Mouse (Mus musculus) heart, embryonic 13.5 days (tissue): ENCODE results near the gene Sdr9c7. TPM values are rescaled to one million over a fixed set of nuclear protein-coding genes. Genes with fewer than 3 reads are reported as not detected.
A peak's percentile ranks its signal among the peaks of the same experiment; 100 is the strongest.
"Not testable (repeated sequence)": the region's sequence is repeated elsewhere in the genome, so short reads cannot be mapped to it uniquely, and the experiment has no call there.

Source experiments
- ATAC-seq: fragments of 200-750 bp; cut with Nextera tagmentation; 2 replicates; pipeline ENCODE4 v1.8.0; 2017; ENCODE audit warnings: moderate TSS enrichment; ENCODE audit not compliant: insufficient number of reproducible peaks, low FRiP score, low TSS enrichment; ENCODE audit errors: extremely low read depth
- H3K27ac ChIP-seq: fragments of 300-500 bp; sonication (generic); replicated peaks from 2 replicates; pipeline ENCODE4 v1.5.1; 2015; ENCODE audit warnings: moderate library complexity, mild to moderate bottlenecking, inconsistent platforms
- H3K27me3 ChIP-seq: fragments of 300-500 bp; sonication (generic); replicated peaks from 2 replicates; pipeline ENCODE4 v1.6.1; 2015; ENCODE audit warnings: mild to moderate bottlenecking, inconsistent platforms
- H3K36me3 ChIP-seq: fragments of 300-500 bp; sonication (generic); 2 replicates; pipeline ENCODE4 v1.6.1; 2015; ENCODE audit warnings: mild to moderate bottlenecking, inconsistent platforms
- H3K4me1 ChIP-seq: fragments of 300-500 bp; sonication (generic); 2 replicates; pipeline ENCODE4 v1.6.1; 2015; ENCODE audit warnings: inconsistent platforms
- H3K4me2 ChIP-seq: fragments of 300-500 bp; sonication (generic); 2 replicates; pipeline ENCODE4 v1.6.1; 2015; ENCODE audit warnings: inconsistent platforms, mild to moderate bottlenecking, moderate library complexity
- H3K4me3 ChIP-seq: fragments of 300-500 bp; sonication (generic); 2 replicates; pipeline ENCODE4 v1.5.1; 2015; ENCODE audit warnings: moderate library complexity, mild to moderate bottlenecking, inconsistent platforms
- H3K9ac ChIP-seq: fragments of 300-500 bp; sonication (generic); 2 replicates; pipeline ENCODE4 v1.6.1; 2015; ENCODE audit warnings: inconsistent platforms, mild to moderate bottlenecking, moderate library complexity
- H3K9me3 ChIP-seq: fragments of 300-500 bp; sonication (generic); 2 replicates; pipeline ENCODE4 v1.6.1; 2016; ENCODE audit warnings: inconsistent platforms
- WGBS: fragments of 180-500 bp; shearing (Covaris S2); methylation state at CpG from one replicate; pipeline ENCODE4 v1.1.7; 2015; ENCODE audit warnings: mixed read lengths; 5-methylcytosine and 5-hydroxymethylcytosine counted together
- polyA plus RNA-seq: library from polyadenylated mRNA; unstranded; fragments of >200 nt; fragmentation: Nextera tagmentation; extraction: Ambion mirVana; gene quantifications from 2 replicates; pipeline ENCODE4 v1.2.1, GENCODE M21; 2015

The Sdr9c7 gene
- polyA plus RNA-seq, 1 experiment from 2014 or later, result not detected

DNA sequence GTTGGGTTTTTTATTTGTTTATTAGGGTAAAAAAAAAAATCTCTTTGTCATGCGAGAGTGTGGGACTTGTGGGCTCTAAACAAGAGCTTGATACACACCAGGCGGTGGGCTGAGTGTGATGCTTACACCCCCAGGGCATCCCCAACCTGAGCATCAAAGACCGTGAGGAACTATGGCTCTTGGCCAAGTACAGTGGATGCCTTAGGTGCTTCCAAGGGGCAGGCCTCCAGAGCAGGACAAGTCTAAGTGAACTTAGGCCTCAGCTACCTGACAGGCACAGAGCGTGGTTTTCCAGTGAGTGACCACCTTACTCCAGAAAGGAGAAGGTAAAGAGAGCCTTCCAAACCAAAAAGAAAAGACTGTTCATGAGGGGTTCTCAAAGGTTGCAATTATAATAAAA, 11.3 kb upstream of the Sdr9c7 start:
- Histone ChIP-seq H3K27ac (no peak overlapping the region), H3K4me2 (no peak overlapping the region), H3K4me1 (peaks cover 5% of the 10 kb centered on the region; the same call in 1 of the 2 replicates), H3K4me3 (no peak overlapping the region), H3K9ac (no peak overlapping the region), H3K36me3 (no peaks in the 10 kb centered on the region), H3K27me3 (no peaks in the 10 kb centered on the region), H3K9me3 (no peaks in the 10 kb centered on the region)
- 72% methylated on average over 4 of the region's 4 CpGs for WGBS
- ATAC-seq, result no peak

- no peaks in the 10 kb centered on the region for H3K36me3 ChIP-seq
- H3K9me3 ChIP-seq, result no peaks in the 10 kb centered on the region
- H3K4me1 ChIP-seq, result peaks cover 5% of the 10 kb centered on the region
- no peak for ATAC-seq
- H3K27ac ChIP-seq, result no peak within 1 kb of the TSS
- no peak within 1 kb of the TSS for H3K4me2 ChIP-seq
- H3K27me3 ChIP-seq, result no peaks in the 10 kb centered on the region
- H3K9ac ChIP-seq, result no peak within 1 kb of the TSS
- no peak within 1 kb of the TSS for H3K4me3 ChIP-seq
These were observed 9.7 kb upstream of the Sdr9c7 start, which contains the start of gene Rdh7 for GRCm38 (mm10) chr10:127888605-127889004. Gene Rdh7, minus strand, starts transcription at chr10:127888817.

- WGBS, result 67% methylated on average over 1 of the region's 1 CpGs
These were observed 6.8 kb upstream of the Sdr9c7 start for GRCm38 (mm10) chr10:127891481-127891880.

GRCm38 (mm10) chr10:127893163-127894022, 4.9 kb upstream of the Sdr9c7 start:
- H3K27me3 ChIP-seq, H3K4me3 ChIP-seq, H3K4me2 ChIP-seq, H3K36me3 ChIP-seq, ATAC-seq, H3K9ac ChIP-seq, H3K4me1 ChIP-seq, H3K9me3 ChIP-seq: not testable (repeated sequence)
- WGBS, result 50% methylated on average over 5 of the region's 5 CpGs
- 0 out of 2 replicates have a peak overlapping the region, but pooled peaks have one; percentile 20 for H3K27ac ChIP-seq

More at GRCm38 (mm10) chr10:127891481-127891880, 6.8 kb upstream of the Sdr9c7 start:
- no peaks in the 10 kb centered on the region for H3K27me3 ChIP-seq
- no peak overlapping the region for H3K4me2 ChIP-seq
- ATAC-seq, result no peak
- H3K36me3 ChIP-seq, result no peaks in the 10 kb centered on the region
- H3K27ac ChIP-seq, result no peak overlapping the region
- no peak overlapping the region for H3K9ac ChIP-seq
- H3K9me3 ChIP-seq, result no peaks in the 10 kb centered on the region
- H3K4me1 ChIP-seq, result peaks cover 8% of the 10 kb centered on the region
- no peak overlapping the region for H3K4me3 ChIP-seq

DNA sequence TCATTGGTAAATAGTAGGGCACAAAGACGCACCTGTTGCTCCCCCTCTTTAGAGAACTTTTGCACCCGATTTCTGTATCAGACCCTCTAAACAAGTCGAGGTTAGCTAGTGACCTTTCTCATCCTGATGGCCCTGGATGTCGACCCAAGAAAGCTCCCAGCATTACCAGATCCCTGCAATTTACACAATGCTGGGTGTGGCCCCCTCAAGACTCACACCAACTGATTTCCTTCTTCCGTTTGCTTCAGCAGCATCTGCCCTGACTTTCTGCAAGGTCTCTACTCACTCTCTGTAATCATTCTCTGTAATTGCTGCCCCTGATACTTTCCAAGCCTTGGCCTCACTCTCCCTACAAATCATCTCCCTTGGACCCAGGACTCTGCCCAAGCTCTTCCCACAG, 1.6 kb upstream of the Sdr9c7 start:
- no peak overlapping the region for H3K9ac ChIP-seq
- H3K36me3 ChIP-seq, result no peaks in the 10 kb centered on the region
- H3K9me3 ChIP-seq, result no peaks in the 10 kb centered on the region
- no peak for ATAC-seq
- peaks cover 3% of the 10 kb centered on the region; the same call in 1 of the 2 replicates for H3K4me1 ChIP-seq
- no peak overlapping the region for H3K27ac ChIP-seq
- no peak overlapping the region for H3K4me3 ChIP-seq
- H3K27me3 ChIP-seq, result no peaks in the 10 kb centered on the region; the same call in 1 of the 2 replicates
- no peak overlapping the region for H3K4me2 ChIP-seq
- WGBS, result 50% methylated on average over 5 of the region's 5 CpGs

- ATAC-seq, result no peak
- Histone ChIP-seq H3K9me3 (no peaks in the 10 kb centered on the region), H3K4me2 (no peak overlapping the region), H3K4me1 (peaks cover 3% of the 10 kb centered on the region; the same call in 1 of the 2 replicates), H3K9ac (no peak overlapping the region), H3K27me3 (no peaks in the 10 kb centered on the region; the same call in 1 of the 2 replicates), H3K4me3 (no peak overlapping the region), H3K36me3 (no peaks in the 10 kb centered on the region), H3K27ac (no peak overlapping the region)
- WGBS, result 74% methylated on average over 3 of the region's 3 CpGs
These were observed 812 bp upstream of the Sdr9c7 start for GRCm38 (mm10) chr10:127897506-127897905.

DNA sequence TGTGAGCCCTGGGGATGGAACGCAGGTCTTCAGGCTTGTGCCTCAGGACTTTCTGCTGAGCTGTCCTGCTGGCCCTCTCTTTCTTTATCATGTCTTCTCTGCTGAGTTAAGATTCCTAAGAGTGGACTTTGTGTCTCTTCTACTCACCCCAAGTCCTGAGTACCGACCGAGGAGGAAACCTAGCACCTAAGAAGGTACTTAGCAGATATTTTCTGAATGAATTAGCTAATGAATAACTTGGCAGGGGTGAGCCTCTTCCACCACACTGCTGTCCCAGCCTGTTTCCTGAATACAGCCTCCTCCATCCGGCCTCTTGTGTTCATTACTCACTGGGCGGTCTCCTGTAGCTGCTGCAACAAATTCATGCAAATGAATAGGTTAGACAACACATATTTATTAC, 1.5 kb downstream of the Sdr9c7 start:
- no peak overlapping the region for H3K4me3 ChIP-seq
- H3K9me3 ChIP-seq, result no peaks in the 10 kb centered on the region
- H3K36me3 ChIP-seq, result no peaks in the 10 kb centered on the region
- H3K4me2 ChIP-seq, result no peak overlapping the region
- H3K4me1 ChIP-seq, result peaks cover 1% of the 10 kb centered on the region
- H3K27ac ChIP-seq, result no peak overlapping the region
- no peaks in the 10 kb centered on the region; the same call in 1 of the 2 replicates for H3K27me3 ChIP-seq
- H3K9ac ChIP-seq, result no peak overlapping the region
- WGBS, result 62% methylated on average over 5 of the region's 5 CpGs
- ATAC-seq, result no peak

GRCm38 (mm10) chr10:127901751-127902150, 3.4 kb downstream of the Sdr9c7 start:
- H3K27me3 ChIP-seq, result no peaks in the 10 kb centered on the region; the same call in 1 of the 2 replicates
- ATAC-seq, result no peak
- H3K36me3 ChIP-seq, result no peaks in the 10 kb centered on the region
- peaks cover 7% of the 10 kb centered on the region for H3K4me1 ChIP-seq
- 66% methylated on average over 4 of the region's 4 CpGs for WGBS
- no peak overlapping the region for H3K4me3 ChIP-seq
- no peak overlapping the region for H3K4me2 ChIP-seq
- no peak overlapping the region for H3K27ac ChIP-seq
- no peak overlapping the region for H3K9ac ChIP-seq
- H3K9me3 ChIP-seq, result no peaks in the 10 kb centered on the region

DNA sequence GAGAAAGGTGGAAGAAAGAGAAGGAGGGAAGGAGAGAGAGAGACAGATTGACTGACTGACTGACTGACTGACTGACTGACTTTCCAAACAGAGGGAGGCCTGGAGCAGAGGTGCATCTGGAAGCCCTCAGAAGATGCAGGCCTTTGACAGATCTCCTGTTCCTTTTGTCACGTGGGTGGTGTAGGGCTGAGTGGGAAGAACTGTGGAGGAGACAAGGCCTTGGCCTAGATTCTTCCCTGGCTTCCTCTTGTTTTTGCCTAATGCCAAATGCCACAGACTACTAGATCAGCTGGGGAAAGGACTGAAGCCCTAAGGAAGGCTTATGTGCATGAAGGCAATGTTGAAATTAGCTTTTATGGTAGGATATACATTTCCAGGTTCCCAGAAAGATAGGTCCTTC, 4.8 kb downstream of the Sdr9c7 start:
- H3K4me1 ChIP-seq, result peaks cover 7% of the 10 kb centered on the region
- H3K4me2 ChIP-seq, result no peak overlapping the region
- H3K9ac ChIP-seq, result no peak overlapping the region
- no peak overlapping the region for H3K4me3 ChIP-seq
- WGBS, result 50% methylated on average over 1 of the region's 1 CpGs
- no peaks in the 10 kb centered on the region; the same call in 1 of the 2 replicates for H3K27me3 ChIP-seq
- no peaks in the 10 kb centered on the region for H3K36me3 ChIP-seq
- H3K27ac ChIP-seq, result no peak overlapping the region
- H3K9me3 ChIP-seq, result no peaks in the 10 kb centered on the region
- ATAC-seq, result no peak

DNA sequence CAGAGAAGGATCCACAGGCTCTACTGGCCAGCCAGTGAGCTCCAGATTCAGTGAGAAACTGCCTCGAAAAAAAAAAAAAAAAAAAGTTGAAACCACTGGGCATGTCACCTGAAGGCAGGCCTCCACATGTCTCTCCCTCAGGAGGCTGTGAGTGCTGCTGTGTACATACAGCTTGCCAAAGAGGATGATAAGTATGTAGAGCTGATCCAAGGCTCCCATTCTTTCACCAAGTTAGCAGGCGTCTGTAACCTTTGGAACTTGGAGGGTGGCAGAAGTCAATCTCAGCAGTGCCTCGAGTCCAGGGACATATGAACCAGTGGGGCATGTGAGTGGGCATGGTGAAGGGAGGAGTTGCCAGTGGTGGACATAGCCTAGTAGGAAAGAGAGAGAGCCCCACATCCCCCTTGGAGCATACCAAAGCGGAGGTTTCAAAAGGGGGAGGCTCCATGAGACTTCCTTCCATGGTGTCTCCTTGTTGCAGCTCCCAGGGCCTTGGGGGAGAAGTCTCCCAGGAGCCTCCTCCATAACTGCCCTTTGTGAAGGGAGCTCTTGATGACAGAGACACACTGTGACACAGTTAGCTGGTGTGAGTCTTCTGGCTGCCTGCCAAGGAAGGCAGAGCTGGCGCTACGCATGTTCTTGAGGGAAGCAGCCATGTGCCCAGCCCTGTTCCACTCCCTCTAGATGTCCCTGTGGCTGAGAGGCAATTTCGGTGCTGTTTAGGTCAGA, 6.6 kb downstream of the Sdr9c7 start:
- Histone ChIP-seq H3K36me3 (no peaks in the 10 kb centered on the region), H3K4me1 (peaks cover 7% of the 10 kb centered on the region), H3K9me3 (no peaks in the 10 kb centered on the region), H3K4me2 (no peak overlapping the region), H3K4me3 (no peak overlapping the region), H3K27ac (no peak overlapping the region), H3K9ac (no peak overlapping the region), H3K27me3 (no peaks in the 10 kb centered on the region; the same call in 1 of the 2 replicates)
- ATAC-seq, result no peak
- 46% methylated on average over 7 of the region's 7 CpGs for WGBS

- Histone ChIP-seq H3K27me3 (no peaks in the 10 kb centered on the region; the same call in 1 of the 2 replicates), H3K36me3 (no peaks in the 10 kb centered on the region), H3K9ac (no peak overlapping the region), H3K9me3 (no peaks in the 10 kb centered on the region), H3K4me3 (no peak overlapping the region), H3K4me2 (no peak overlapping the region), H3K4me1 (peaks cover 7% of the 10 kb centered on the region), H3K27ac (no peak overlapping the region)
- WGBS, result 80% methylated on average over 2 of the region's 2 CpGs
- ATAC-seq, result no peak
These were observed 7.8 kb downstream of the Sdr9c7 start for GRCm38 (mm10) chr10:127906138-127906537.
